Mouse (Mus musculus) neural tube, embryonic 15.5 days (tissue): ENCODE measurements around the gene Ccdc9b. TPM values are rescaled to one million over a fixed set of nuclear protein-coding genes. Genes with fewer than 3 reads are reported as not detected.

Experiments used
- ATAC-seq: fragments of 200-750 bp; cut with Nextera tagmentation; 2 replicates; pipeline ENCODE4 v1.8.0; 2017; ENCODE audit warnings: mild to moderate bottlenecking, moderate TSS enrichment, moderate library complexity; ENCODE audit not compliant: low FRiP score
- H3K27ac ChIP-seq: fragments of 300-500 bp; sonication (generic); replicated peaks from 2 replicates; pipeline ENCODE4 v1.5.1; 2015; ENCODE audit warnings: mild to moderate bottlenecking, inconsistent platforms
- H3K27me3 ChIP-seq: fragments of 300-500 bp; sonication (generic); replicated peaks from 2 replicates; pipeline ENCODE4 v1.6.1; 2015; ENCODE audit warnings: inconsistent platforms
- H3K36me3 ChIP-seq: fragments of 300-500 bp; sonication (generic); 2 replicates; pipeline ENCODE4 v1.6.1; 2015; ENCODE audit warnings: inconsistent platforms
- H3K4me1 ChIP-seq: fragments of 300-500 bp; sonication (generic); 2 replicates; pipeline ENCODE4 v1.6.1; 2015; ENCODE audit warnings: inconsistent platforms
- H3K4me2 ChIP-seq: fragments of 300-500 bp; sonication (generic); 2 replicates; pipeline ENCODE4 v1.6.1; 2015; ENCODE audit warnings: inconsistent platforms, mild to moderate bottlenecking, moderate library complexity
- H3K4me3 ChIP-seq: fragments of 300-500 bp; sonication (generic); replicated peaks from 2 replicates; pipeline ENCODE4 v1.5.1; 2015; ENCODE audit warnings: mild to moderate bottlenecking, inconsistent platforms
- H3K9ac ChIP-seq: fragments of 300-500 bp; sonication (generic); replicated peaks from 2 replicates; pipeline ENCODE4 v1.6.1; 2015; ENCODE audit warnings: mild to moderate bottlenecking, inconsistent platforms
- H3K9me3 ChIP-seq: fragments of 300-500 bp; sonication (generic); replicated peaks from 2 replicates; pipeline ENCODE4 v1.6.1; 2016; ENCODE audit warnings: inconsistent platforms
- WGBS: fragments of 180-500 bp; shearing (Covaris S2); methylation state at CpG from one replicate; pipeline ENCODE4 v1.1.7; 2015; ENCODE audit warnings: mixed read lengths; 5-methylcytosine and 5-hydroxymethylcytosine counted together
- polyA plus RNA-seq: library from polyadenylated mRNA; unstranded; fragments of >200 nt; fragmentation: Nextera tagmentation; extraction: Ambion mirVana; gene quantifications from 2 replicates; pipeline ENCODE4 v1.2.1, GENCODE M21; 2015

The Ccdc9b gene
- polyA plus RNA-seq, 1 experiment from 2014 or later: 1.2 TPM

GRCm38 (mm10) chr2:118790551-118791525 is 28.4 kb upstream of the Ccdc9b start:
- no peaks in the 10 kb centered on the region for H3K9me3 ChIP-seq
- 0 out of 2 replicates have a peak overlapping the region, but pooled peaks have one; percentile 8 for H3K4me3 ChIP-seq
- H3K36me3 ChIP-seq: peaks cover 79% of the 10 kb centered on the region
- H3K27me3 ChIP-seq: peaks cover 3% of the 10 kb centered on the region; the same call in 1 of the 2 replicates
- WGBS: 26% methylated on average over 44 of the region's 44 CpGs
- no peak overlapping the region for H3K27ac ChIP-seq
- H3K9ac ChIP-seq: no peak overlapping the region
- peak overlapping the region; percentile 44 for H3K4me2 ChIP-seq
- peaks cover 10% of the 10 kb centered on the region; the same call in 1 of the 2 replicates for H3K4me1 ChIP-seq
- peak; percentile 34; the same call in 1 of the 2 replicates for ATAC-seq

GRCm38 (mm10) chr2:118790221-118790550 is 27.7 kb upstream of the Ccdc9b start:
- H3K4me2 ChIP-seq: peak overlapping the region; percentile 44
- H3K9me3 ChIP-seq: no peaks in the 10 kb centered on the region
- peaks cover 80% of the 10 kb centered on the region for H3K36me3 ChIP-seq
- WGBS: 43% methylated on average over 12 of the region's 12 CpGs
- H3K4me3 ChIP-seq: no peak overlapping the region
- peaks cover 3% of the 10 kb centered on the region; the same call in 1 of the 2 replicates for H3K27me3 ChIP-seq
- ATAC-seq: peak; percentile 55
- H3K4me1 ChIP-seq: peaks cover 10% of the 10 kb centered on the region; the same call in 1 of the 2 replicates
- H3K27ac ChIP-seq: no peak overlapping the region
- no peak overlapping the region for H3K9ac ChIP-seq

- H3K36me3 ChIP-seq: peaks cover 80% of the 10 kb centered on the region
- H3K4me1 ChIP-seq: peaks cover 10% of the 10 kb centered on the region; the same call in 1 of the 2 replicates
- no peak overlapping the region for H3K4me2 ChIP-seq
- no peak overlapping the region for H3K27ac ChIP-seq
- no peaks in the 10 kb centered on the region for H3K9me3 ChIP-seq
- no peak overlapping the region for H3K9ac ChIP-seq
- 83% methylated on average over 11 of the region's 11 CpGs for WGBS
- ATAC-seq: no peak
- no peak overlapping the region for H3K4me3 ChIP-seq
- peaks cover 3% of the 10 kb centered on the region; the same call in 1 of the 2 replicates for H3K27me3 ChIP-seq
Observed at GRCm38 (mm10) chr2:118789501-118789900, 27.0 kb upstream of the Ccdc9b start.

DNA sequence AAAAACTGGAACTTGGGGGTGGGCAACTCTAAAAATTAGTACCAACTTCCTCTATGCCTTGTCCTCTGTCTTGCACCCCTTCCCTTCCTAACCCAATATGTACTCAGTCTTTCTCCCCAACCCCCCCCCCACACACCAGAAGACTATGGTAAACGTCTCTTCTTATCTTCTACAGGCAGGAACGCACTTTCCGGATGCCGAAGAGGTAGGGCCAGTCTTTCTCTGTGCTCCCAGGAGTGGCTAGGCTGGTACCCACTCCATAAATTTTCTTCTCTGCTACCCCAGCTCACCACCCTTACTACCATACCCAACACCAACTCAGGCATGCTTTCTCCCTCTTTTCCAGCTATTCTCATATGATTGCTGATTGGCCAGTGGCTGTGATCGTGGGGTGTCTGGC is 24.1 kb upstream of the Ccdc9b start:
- peaks cover 12% of the 10 kb centered on the region; the same call in 1 of the 2 replicates for H3K4me1 ChIP-seq
- ATAC-seq: no peak
- H3K9ac ChIP-seq: no peak overlapping the region
- WGBS: 87% methylated on average over 5 of the region's 5 CpGs
- 0 out of 2 replicates have a peak, but pooled peaks cover 3% of the 10 kb centered on the region for H3K27me3 ChIP-seq
- no peaks in the 10 kb centered on the region for H3K9me3 ChIP-seq
- H3K4me3 ChIP-seq: no peak overlapping the region
- H3K4me2 ChIP-seq: no peak overlapping the region
- H3K27ac ChIP-seq: no peak overlapping the region
- peaks cover 52% of the 10 kb centered on the region for H3K36me3 ChIP-seq

DNA sequence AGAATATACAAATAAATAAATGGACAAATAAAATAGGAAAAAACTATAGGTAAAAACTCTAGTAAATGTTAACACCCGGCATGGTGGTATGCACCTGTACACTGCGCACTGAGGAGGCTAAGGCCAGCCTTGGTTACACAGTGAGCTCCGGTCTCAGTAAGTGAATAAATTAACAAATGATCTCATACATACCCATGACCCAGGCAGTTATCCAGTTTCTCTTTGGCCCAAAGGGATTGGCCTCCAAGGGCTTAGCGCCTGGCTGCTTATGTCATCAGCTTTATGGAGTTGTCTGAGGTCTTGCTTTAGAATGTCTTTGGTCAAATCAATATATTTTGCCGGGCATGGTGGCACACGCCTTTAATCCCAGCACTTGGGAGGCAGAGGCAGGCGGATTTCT is 21.2 kb upstream of the Ccdc9b start:
- no peak overlapping the region for H3K27ac ChIP-seq
- no peak overlapping the region for H3K4me2 ChIP-seq
- ATAC-seq: no peak
- H3K9me3 ChIP-seq: no peaks in the 10 kb centered on the region
- peaks cover 24% of the 10 kb centered on the region for H3K36me3 ChIP-seq
- H3K9ac ChIP-seq: no peak overlapping the region
- H3K27me3 ChIP-seq: no peaks in the 10 kb centered on the region
- no peak overlapping the region for H3K4me3 ChIP-seq
- H3K4me1 ChIP-seq: peaks cover 24% of the 10 kb centered on the region
- WGBS: 92% methylated on average over 7 of the region's 7 CpGs

DNA sequence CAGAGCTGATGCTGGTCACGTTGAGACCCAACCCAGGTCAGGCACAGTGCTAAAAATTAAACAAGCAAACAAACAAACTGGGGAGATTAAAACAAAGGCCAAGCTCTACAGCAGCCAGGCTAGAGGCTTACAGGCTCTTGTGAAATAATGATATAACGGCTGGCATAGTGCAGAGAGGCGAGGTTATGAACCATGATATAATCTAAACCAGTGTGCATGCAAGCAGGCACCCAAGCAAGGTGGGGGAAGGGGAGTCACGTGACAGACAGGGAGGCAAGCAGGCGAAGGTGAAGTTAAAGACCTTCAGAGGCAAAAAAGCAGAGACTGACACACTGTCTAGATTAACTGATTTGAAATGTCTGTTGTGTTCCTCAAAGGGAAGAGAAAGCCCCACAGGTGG is 20.6 kb upstream of the Ccdc9b start:
- Histone ChIP-seq H3K9me3 (no peaks in the 10 kb centered on the region), H3K27me3 (no peaks in the 10 kb centered on the region), H3K4me2 (no peak overlapping the region), H3K27ac (no peak overlapping the region), H3K36me3 (peaks cover 22% of the 10 kb centered on the region), H3K4me3 (no peak overlapping the region), H3K4me1 (peaks cover 24% of the 10 kb centered on the region), H3K9ac (no peak overlapping the region)
- ATAC-seq: no peak
- WGBS: 69% methylated on average over 5 of the region's 5 CpGs

DNA sequence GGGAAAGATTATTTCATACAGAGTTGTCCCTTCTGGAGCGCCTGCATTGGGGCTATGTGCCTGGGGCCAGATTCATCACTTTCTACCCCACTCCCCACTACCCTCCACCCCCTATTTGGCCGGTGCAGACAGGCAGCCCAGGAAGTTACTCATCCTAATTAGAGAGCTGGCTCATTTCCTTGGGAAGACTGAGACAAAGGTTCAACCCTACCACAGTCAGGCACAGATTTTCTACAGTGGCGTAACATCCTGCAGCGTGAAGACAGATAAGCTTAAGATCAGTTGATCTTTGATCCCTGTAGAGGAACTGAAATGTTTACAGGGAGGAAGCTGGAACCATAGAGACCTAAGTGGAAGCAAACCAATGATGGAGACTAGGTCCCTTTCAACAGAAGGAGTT is 19.8 kb upstream of the Ccdc9b start:
- Histone ChIP-seq H3K27me3 (no peaks in the 10 kb centered on the region), H3K9ac (no peak overlapping the region), H3K36me3 (peaks cover 15% of the 10 kb centered on the region), H3K4me3 (no peak overlapping the region), H3K27ac (no peak overlapping the region), H3K9me3 (no peaks in the 10 kb centered on the region), H3K4me1 (peaks cover 24% of the 10 kb centered on the region), H3K4me2 (no peak overlapping the region)
- ATAC-seq: no peak
- WGBS: 72% methylated on average over 4 of the region's 4 CpGs

DNA sequence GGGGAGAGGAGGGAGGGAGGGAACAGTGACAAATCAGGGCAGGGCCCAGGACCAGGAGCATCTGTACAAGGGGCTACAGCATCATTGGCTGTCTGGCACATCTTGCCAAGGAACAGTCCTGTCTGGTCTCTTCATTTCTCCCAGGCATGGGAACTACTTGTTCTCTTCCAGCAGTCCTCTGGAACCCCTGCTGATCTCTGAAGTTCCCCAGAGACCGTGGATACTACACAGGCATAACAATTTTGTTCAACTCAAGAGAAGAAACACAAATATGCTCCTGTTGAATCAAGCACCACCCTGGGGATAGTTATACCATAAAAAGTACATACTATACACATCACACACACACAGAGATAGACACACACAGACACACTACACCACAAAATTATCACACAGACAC is 18.7 kb upstream of the Ccdc9b start:
- Histone ChIP-seq H3K36me3 (peaks cover 4% of the 10 kb centered on the region), H3K4me3 (no peak overlapping the region; the same call in 1 of the 2 replicates), H3K4me2 (peak overlapping the region; percentile 69), H3K27ac (no peak overlapping the region), H3K9me3 (no peaks in the 10 kb centered on the region), H3K9ac (no peak overlapping the region), H3K27me3 (no peaks in the 10 kb centered on the region), H3K4me1 (peaks cover 24% of the 10 kb centered on the region)
- WGBS: 48% methylated on average over 1 of the region's 1 CpGs
- no peak for ATAC-seq

DNA sequence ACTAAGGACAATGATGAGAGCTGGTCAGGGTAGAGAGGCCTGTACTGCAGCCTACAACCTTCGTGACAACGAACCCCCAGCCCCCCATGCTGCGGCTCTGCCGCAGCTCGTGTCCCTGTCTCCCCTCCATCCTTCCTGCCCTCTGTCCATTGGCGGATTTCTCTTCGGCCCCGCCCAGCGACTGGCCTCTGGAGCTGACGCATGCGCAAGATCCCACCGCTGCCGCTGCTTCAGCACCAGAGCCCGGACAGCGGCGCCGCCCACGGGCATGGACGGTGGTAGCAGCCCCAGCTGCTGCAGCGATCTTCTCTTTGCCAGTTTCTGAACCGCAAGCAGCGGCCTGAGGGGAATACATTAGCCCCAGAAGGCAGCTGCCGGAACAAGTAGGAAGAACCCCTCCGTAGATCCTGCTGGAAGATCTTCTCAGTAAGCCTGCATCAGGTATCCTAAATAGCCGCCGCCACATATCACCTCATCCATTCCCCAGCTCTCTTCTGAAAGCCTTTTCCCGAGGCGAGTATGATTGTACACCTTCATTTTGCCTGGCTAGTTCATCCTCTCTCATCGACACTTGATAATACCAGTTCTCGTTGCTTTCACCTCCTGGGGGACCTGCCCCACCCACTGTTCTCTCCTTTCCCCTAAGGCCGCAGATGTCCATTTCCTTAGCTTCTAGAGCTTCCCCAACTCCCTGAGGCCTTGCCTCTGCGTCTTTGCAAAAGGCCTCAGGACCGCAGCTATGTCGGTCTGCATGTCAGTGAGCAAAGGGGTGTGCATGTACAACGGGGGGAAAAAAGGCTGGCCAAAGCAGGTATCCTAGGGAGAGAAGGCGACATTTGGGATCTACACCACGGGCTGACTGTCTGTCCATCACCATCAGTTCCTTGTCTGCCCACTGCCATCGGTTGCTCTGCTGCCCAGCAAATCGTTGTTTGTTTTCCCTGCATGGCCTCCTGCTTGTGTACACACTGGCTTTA is 17.3 kb upstream of the Ccdc9b start, which contains the start of gene Disp2:
Gene Disp2 (plus strand): TSS at position 216 of the 977 bp plus-strand sequence.
- H3K4me2 ChIP-seq: peak within 1 kb of the TSS; percentile 69
- ATAC-seq: peak; percentile 96
- H3K27ac ChIP-seq: peak within 1 kb of the TSS; percentile 87
- 9% methylated on average over 39 of the region's 39 CpGs for WGBS
- H3K27me3 ChIP-seq: no peaks in the 10 kb centered on the region
- no peaks in the 10 kb centered on the region for H3K9me3 ChIP-seq
- peak within 1 kb of the TSS; percentile 53 for H3K4me3 ChIP-seq
- H3K36me3 ChIP-seq: no peaks in the 10 kb centered on the region
- H3K4me1 ChIP-seq: peaks cover 31% of the 10 kb centered on the region
- H3K9ac ChIP-seq: peak within 1 kb of the TSS; percentile 65

DNA sequence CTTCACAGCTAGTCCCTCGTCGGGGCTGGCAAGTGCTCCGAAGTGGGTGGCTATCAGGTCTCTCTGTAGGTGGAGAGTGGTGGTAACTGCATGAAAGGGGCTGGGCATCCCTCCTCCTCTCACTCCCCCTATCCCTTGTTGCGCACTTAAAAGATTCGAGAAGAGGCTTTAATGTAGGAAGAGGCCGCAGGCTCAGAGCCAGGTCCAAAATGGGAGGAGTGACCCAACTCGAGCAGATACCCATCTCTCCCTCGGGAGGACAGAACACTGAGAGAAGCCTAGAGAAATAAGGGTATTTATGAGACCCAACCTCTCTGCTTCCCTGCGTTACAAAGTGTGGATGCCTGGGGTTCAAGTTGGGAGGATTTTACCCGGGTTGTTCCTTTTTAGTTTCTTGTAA is 16.6 kb upstream of the Ccdc9b start:
- Histone ChIP-seq H3K9me3 (no peaks in the 10 kb centered on the region), H3K4me3 (peak overlapping the region; percentile 53), H3K4me2 (peak overlapping the region; percentile 69), H3K27ac (peak overlapping the region; percentile 87), H3K4me1 (peaks cover 31% of the 10 kb centered on the region), H3K36me3 (no peaks in the 10 kb centered on the region), H3K9ac (no peak overlapping the region; the same call in 1 of the 2 replicates), H3K27me3 (no peaks in the 10 kb centered on the region)
- 5% methylated on average over 10 of the region's 10 CpGs for WGBS
- ATAC-seq: peak; percentile 35

DNA sequence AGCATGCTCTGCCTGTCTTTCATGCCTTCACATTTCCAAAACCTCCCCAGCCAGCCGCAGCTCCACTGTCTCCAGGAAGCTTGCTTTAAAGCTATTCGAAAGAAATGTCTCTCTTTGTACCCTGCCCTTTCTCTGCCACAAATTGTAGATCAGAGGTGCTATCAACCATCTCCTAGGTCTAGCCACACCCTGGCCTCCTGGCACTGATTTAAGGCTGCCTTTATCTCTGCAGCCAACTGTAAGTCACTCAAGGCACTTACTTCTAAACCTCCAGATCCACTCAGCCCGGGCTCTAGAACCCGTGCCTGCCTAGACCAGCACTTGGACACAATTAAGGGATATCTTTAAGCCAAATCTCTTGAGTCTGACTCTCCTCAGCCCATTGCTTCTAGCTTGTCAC is 16.0 kb upstream of the Ccdc9b start:
- H3K4me1 ChIP-seq: peaks cover 31% of the 10 kb centered on the region
- H3K4me3 ChIP-seq: no peak overlapping the region
- H3K36me3 ChIP-seq: no peaks in the 10 kb centered on the region
- H3K27me3 ChIP-seq: no peaks in the 10 kb centered on the region
- H3K9me3 ChIP-seq: no peaks in the 10 kb centered on the region
- no peak overlapping the region for H3K9ac ChIP-seq
- no peak for ATAC-seq
- WGBS: 86% methylated on average over 4 of the region's 4 CpGs
- H3K27ac ChIP-seq: no peak overlapping the region
- no peak overlapping the region for H3K4me2 ChIP-seq
